Mouse (Mus musculus): ENCODE measurements around the gene Hrc. TPM values are rescaled to one million over a fixed set of nuclear protein-coding genes. Genes with fewer than 3 reads are reported as not detected.

Gene Hrc
- total RNA-seq (2014; rRNA removed) (0.26 and 0.72 TPM in 2 replicates), polyA plus RNA-seq (2015; fragmentation: Nextera tagmentation; extraction: Ambion mirVana) (0.16 and 0.34 TPM in 2 replicates)

DNA sequence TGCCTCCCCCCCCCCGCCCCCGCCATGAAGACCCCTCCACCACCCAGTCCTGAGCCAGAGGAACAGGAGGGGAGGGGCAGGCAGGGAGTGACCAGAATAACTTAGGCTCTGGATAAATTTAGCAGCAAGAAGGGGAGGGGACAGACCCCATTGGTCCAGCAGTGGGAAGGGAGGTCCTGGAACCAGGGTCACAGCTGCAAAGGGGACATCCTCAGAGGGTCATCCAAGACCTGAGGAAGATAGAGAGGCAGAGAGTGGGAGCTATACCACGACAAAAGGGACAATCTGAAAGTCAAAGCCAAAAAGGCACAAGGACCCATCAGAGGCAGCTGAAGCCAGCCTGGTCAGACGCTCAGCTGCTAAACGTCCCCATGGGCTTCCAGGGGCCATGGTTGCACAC is at the start of gene Hrc:
Gene Hrc (plus strand): TSS at position 235 of the 400 bp plus-strand sequence.
- peak within 1 kb of the TSS; percentile 93 for H3K4me2 ChIP-seq (ENCODE audit: low read depth, low read length)
- H3K9me3 ChIP-seq (ENCODE audit: low read length): no peaks in the 10 kb centered on the region
- no peak within 1 kb of the TSS for H3K9ac ChIP-seq (replicated peaks; ENCODE audit: low read length)
- H3K27me3 ChIP-seq (ENCODE audit: insufficient read depth, low read length): no peaks in the 10 kb centered on the region
- DNase-seq (ENCODE audit: low spot score) (no peak), ATAC-seq (no peak)
- H3K4me3 ChIP-seq (ENCODE audit: low read length): no peak within 1 kb of the TSS
- no peaks in the 10 kb centered on the region for H3K36me3 ChIP-seq (ENCODE audit: insufficient read depth, low read length)
- H3K4me1 ChIP-seq (ENCODE audit: insufficient read depth, low read length): peaks cover 11% of the 10 kb centered on the region
- 31% methylated on average over 5 of the region's 5 CpGs for WGBS
- H3K27ac ChIP-seq: no peak within 1 kb of the TSS
- no peak for TF ChIP-seq CTCF (IDR thresholded peaks at IDR 0.05; ENCODE audit: low read depth)

DNA sequence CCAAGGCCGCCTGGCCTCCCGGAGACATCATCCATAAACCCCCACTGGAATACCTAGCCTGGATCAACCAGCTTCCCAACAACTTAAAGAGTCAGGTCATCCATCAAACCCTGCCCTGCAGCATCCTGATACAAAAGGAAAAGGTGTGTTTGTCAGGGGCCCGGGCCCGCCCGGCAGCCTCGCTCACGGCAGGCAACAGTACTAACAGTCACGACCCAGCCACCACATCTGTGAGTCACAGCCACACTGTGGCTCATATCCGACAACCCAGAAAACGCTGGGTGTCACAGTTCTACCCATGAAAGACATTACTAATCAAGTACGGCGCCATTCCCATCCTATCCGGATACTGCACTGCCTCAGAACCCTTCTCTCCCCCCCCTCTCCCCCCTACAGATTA is 48.6 kb upstream of the Hrc start:
- DNase-seq (ENCODE audit: low spot score) (no peak), ATAC-seq (no peak)
- H3K36me3 ChIP-seq (ENCODE audit: insufficient read depth, low read length): no peaks in the 10 kb centered on the region
- no peaks in the 10 kb centered on the region for H3K27me3 ChIP-seq (ENCODE audit: insufficient read depth, low read length)
- no peak overlapping the region for H3K9ac ChIP-seq (replicated peaks; ENCODE audit: low read length)
- no peak overlapping the region for H3K4me3 ChIP-seq (ENCODE audit: low read length)
- no peaks in the 10 kb centered on the region for H3K9me3 ChIP-seq (ENCODE audit: low read length)
- H3K4me2 ChIP-seq (ENCODE audit: low read depth, low read length): no peak overlapping the region
- no peak overlapping the region for H3K27ac ChIP-seq
- 84% methylated on average over 13 of the region's 13 CpGs for WGBS
- H3K4me1 ChIP-seq (ENCODE audit: insufficient read depth, low read length): no peaks in the 10 kb centered on the region
- no peak for TF ChIP-seq CTCF (IDR thresholded peaks at IDR 0.05; ENCODE audit: low read depth)

DNA sequence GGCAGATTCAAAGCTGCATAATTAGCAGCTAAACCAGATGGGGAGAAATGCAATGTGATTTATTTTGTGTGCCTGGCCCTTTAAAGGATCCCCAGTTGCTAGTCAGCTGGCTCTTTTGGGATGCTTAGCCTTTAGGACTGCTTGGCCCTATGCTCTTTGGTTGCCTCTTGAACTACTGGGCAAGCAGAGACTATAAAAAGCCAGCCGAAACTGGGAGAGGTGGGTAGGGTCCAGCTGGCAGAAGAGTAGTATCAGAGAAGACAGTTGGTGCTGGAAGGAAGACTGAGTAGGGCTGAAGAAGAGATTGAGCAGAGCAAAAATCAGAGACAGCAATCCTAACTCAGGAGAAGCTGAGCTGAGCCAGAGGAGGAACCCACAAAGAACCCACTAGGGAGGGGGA is 38.5 kb upstream of the Hrc start:
- WGBS: 59% methylated on average over 1 of the region's 1 CpGs
- TF ChIP-seq CTCF (IDR thresholded peaks at IDR 0.05; ENCODE audit: low read depth): no peak
- no peak for ATAC-seq

DNA sequence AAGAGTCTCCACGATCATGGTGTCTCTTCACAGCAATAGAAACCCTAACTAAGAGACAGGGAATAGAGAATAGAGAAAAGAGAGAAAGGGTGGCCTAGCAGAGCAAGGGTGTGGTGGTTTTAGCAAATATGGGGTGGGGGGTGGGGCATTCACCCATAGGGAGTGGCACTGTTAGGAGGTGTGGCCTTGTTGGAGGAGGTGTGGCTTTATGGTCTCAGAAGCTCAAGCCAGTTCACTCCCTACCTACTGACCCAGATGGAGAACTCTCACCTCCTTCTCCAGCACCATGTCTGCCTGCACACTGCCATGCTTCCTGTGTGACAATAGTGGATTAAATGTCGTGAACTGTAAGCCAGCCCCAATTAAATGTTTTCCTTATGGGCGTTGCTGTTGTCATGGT is 37.5 kb upstream of the Hrc start:
- Histone ChIP-seq H3K36me3 (ENCODE audit: insufficient read depth, low read length) (no peaks in the 10 kb centered on the region), H3K27me3 (ENCODE audit: insufficient read depth, low read length) (no peaks in the 10 kb centered on the region), H3K9me3 (ENCODE audit: low read length) (no peaks in the 10 kb centered on the region), H3K27ac (no peak overlapping the region), H3K4me2 (ENCODE audit: low read depth, low read length) (no peak overlapping the region), H3K9ac (replicated peaks; ENCODE audit: low read length) (no peak overlapping the region), H3K4me3 (ENCODE audit: low read length) (no peak overlapping the region), H3K4me1 (ENCODE audit: insufficient read depth, low read length) (no peaks in the 10 kb centered on the region; the same call in 1 of the 2 replicates)
- ATAC-seq: no peak
- no peak for DNase-seq (ENCODE audit: low spot score)
- no peak for TF ChIP-seq CTCF (IDR thresholded peaks at IDR 0.05; ENCODE audit: low read depth)
- 63% methylated on average over 3 of the region's 3 CpGs for WGBS

More for the DNA sequence above, 38.5 kb upstream of the Hrc start:
- no peaks in the 10 kb centered on the region for H3K9me3 ChIP-seq (ENCODE audit: low read length)
- no peak overlapping the region for H3K4me3 ChIP-seq (ENCODE audit: low read length)
- no peak overlapping the region for H3K27ac ChIP-seq
- no peak overlapping the region for H3K9ac ChIP-seq (replicated peaks; ENCODE audit: low read length)
- no peaks in the 10 kb centered on the region for H3K27me3 ChIP-seq (ENCODE audit: insufficient read depth, low read length)
- DNase-seq (ENCODE audit: low spot score): no peak
- H3K4me2 ChIP-seq (ENCODE audit: low read depth, low read length): no peak overlapping the region
- no peaks in the 10 kb centered on the region for H3K36me3 ChIP-seq (ENCODE audit: insufficient read depth, low read length)
- no peaks in the 10 kb centered on the region; the same call in 1 of the 2 replicates for H3K4me1 ChIP-seq (ENCODE audit: insufficient read depth, low read length)

DNA sequence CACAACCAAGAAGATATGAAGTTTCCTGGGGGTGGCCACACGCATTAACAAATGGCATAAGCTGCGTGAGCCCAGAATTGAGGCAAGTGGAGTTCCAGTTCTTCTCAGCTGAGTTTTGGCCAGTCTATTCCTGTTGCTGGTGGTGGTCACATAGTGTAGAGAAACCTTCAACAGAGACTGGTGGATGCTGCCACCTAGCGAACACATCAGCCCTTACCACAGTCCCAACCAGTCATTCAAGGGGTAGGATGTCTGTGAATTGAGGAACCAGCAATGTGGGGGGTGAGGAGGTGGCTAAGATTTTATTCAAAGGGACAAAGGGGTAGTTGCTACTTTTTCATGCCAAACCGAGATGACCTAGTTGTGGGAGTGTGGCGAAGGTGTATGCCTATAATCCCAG is 35.3 kb upstream of the Hrc start:
- Histone ChIP-seq H3K27me3 (ENCODE audit: insufficient read depth, low read length) (no peaks in the 10 kb centered on the region), H3K4me1 (ENCODE audit: insufficient read depth, low read length) (no peaks in the 10 kb centered on the region; the same call in 1 of the 2 replicates), H3K9ac (replicated peaks; ENCODE audit: low read length) (no peak overlapping the region), H3K27ac (no peak overlapping the region; the same call in 1 of the 2 replicates), H3K4me3 (ENCODE audit: low read length) (no peak overlapping the region), H3K4me2 (ENCODE audit: low read depth, low read length) (no peak overlapping the region), H3K9me3 (ENCODE audit: low read length) (no peaks in the 10 kb centered on the region), H3K36me3 (ENCODE audit: insufficient read depth, low read length) (no peaks in the 10 kb centered on the region)
- DNase-seq (ENCODE audit: low spot score) (peak; percentile 85), ATAC-seq (peak; percentile 90)
- TF ChIP-seq CTCF (IDR thresholded peaks at IDR 0.05; ENCODE audit: low read depth): peak; percentile 87
- WGBS: 12% methylated on average over 5 of the region's 5 CpGs

DNA sequence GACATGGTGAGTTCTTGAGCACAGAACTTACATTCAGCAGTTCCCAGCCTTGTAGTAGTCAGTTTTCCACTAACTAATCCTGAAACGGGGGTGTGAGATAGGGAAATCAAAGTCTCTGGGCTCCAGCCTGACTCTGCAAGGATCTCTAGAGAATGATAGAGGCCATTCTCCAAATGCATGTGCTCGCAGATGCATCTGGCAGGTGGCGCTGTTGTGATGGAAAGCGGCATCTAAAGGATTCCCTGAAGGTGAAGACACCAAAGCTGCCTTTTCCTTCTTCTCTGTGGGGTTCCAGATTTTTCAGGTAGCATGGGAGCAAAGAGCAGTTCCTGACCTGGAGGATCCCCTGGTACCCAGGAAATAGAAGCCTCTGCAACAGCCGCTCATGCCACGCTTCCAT is 34.8 kb upstream of the Hrc start:
- DNase-seq (ENCODE audit: low spot score) (peak; percentile 81), ATAC-seq (no peak)
- peak; percentile 79 for TF ChIP-seq CTCF (IDR thresholded peaks at IDR 0.05; ENCODE audit: low read depth)
- Histone ChIP-seq H3K36me3 (ENCODE audit: insufficient read depth, low read length) (no peaks in the 10 kb centered on the region), H3K27ac (peak overlapping the region; percentile 15; the same call in 1 of the 2 replicates), H3K9ac (replicated peaks; ENCODE audit: low read length) (0 out of 2 replicates have a peak overlapping the region, but pooled peaks have one; percentile 2), H3K4me2 (ENCODE audit: low read depth, low read length) (0 out of 2 replicates have a peak overlapping the region, but pooled peaks have one; percentile 21), H3K27me3 (ENCODE audit: insufficient read depth, low read length) (no peaks in the 10 kb centered on the region), H3K4me1 (ENCODE audit: insufficient read depth, low read length) (no peaks in the 10 kb centered on the region; the same call in 1 of the 2 replicates), H3K9me3 (ENCODE audit: low read length) (no peaks in the 10 kb centered on the region), H3K4me3 (ENCODE audit: low read length) (no peak overlapping the region)
- WGBS: 10% methylated on average over 6 of the region's 6 CpGs

DNA sequence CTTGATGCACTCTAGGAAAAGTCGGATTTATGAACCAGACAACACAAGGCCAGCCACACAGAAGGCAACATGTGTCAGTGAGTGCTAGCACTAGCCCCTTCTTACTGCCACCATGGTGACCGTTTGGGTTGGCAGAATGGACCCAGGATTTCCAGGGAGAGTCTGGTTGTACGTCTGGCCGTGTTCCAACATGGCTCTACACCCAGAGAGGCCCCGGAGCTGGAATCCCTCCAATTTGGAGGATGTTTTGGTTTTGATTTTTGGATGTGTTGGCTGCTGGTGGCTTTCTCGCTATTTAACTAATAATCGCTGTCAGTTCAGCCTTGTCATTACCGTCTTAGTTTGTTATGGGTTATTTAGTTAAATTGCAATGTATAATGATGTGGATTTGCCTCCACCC is 32.5 kb upstream of the Hrc start:
- H3K36me3 ChIP-seq (ENCODE audit: insufficient read depth, low read length): no peaks in the 10 kb centered on the region
- no peaks in the 10 kb centered on the region for H3K9me3 ChIP-seq (ENCODE audit: low read length)
- H3K27me3 ChIP-seq (ENCODE audit: insufficient read depth, low read length): no peaks in the 10 kb centered on the region
- WGBS: 36% methylated on average over 8 of the region's 8 CpGs
- TF ChIP-seq CTCF (IDR thresholded peaks at IDR 0.05; ENCODE audit: low read depth): no peak
- DNase-seq (ENCODE audit: low spot score) (peak; percentile 80), ATAC-seq (no peak)
- no peak overlapping the region for H3K27ac ChIP-seq
- H3K9ac ChIP-seq (replicated peaks; ENCODE audit: low read length): no peak overlapping the region
- no peak overlapping the region for H3K4me3 ChIP-seq (ENCODE audit: low read length)
- no peaks in the 10 kb centered on the region; the same call in 1 of the 2 replicates for H3K4me1 ChIP-seq (ENCODE audit: insufficient read depth, low read length)
- no peak overlapping the region for H3K4me2 ChIP-seq (ENCODE audit: low read depth, low read length)

Measured in hindbrain, postnatal 0 days (tissue).